Mouse (Mus musculus): ENCODE results near the gene Stac3. TPM values are rescaled to one million over a fixed set of nuclear protein-coding genes. Genes with fewer than 3 reads are reported as not detected.
A peak's percentile ranks its signal among the peaks of the same experiment; 100 is the strongest.

The Stac3 gene
- total and polyA plus RNA-seq, 2 experiments from 2014 or later, result 0.50 to 1.7 TPM

GRCm38 (mm10) chr10:127524646-127525255 lies 23.3 kb downstream of the Stac3 start:
- H3K27ac ChIP-seq (ENCODE audit: low read depth, low read length), result no peak overlapping the region
- H3K9ac ChIP-seq, result no peak overlapping the region
- H3K4me3 ChIP-seq (ENCODE audit: low read depth, low read length), result no peak overlapping the region
- ATAC-seq, result no peak
- TF ChIP-seq CTCF (IDR thresholded peaks at IDR 0.05; ENCODE audit: low read depth), result no peak
- H3K9me3 ChIP-seq (ENCODE audit: low read length), result no peaks in the 10 kb centered on the region
- 6% methylated on average over 22 of the region's 23 CpGs for whole genome bisulfite sequencing
- DNase-seq, result no peak
- peaks cover 10% of the 10 kb centered on the region; the same call in 1 of the 2 replicates for H3K4me1 ChIP-seq (ENCODE audit: insufficient read depth)
- no peaks in the 10 kb centered on the region; the same call in 1 of the 2 replicates for H3K36me3 ChIP-seq (ENCODE audit: insufficient read depth)
- H3K27me3 ChIP-seq (ENCODE audit: insufficient read depth, low read length), result peaks cover 44% of the 10 kb centered on the region
- H3K4me2 ChIP-seq (ENCODE audit: low read depth), result no peak overlapping the region

- Histone ChIP-seq H3K9me3 (ENCODE audit: low read length) (no peaks in the 10 kb centered on the region), H3K36me3 (ENCODE audit: insufficient read depth) (no peaks in the 10 kb centered on the region), H3K27ac (ENCODE audit: low read depth, low read length) (no peak overlapping the region), H3K4me1 (ENCODE audit: insufficient read depth) (peaks cover 10% of the 10 kb centered on the region; the same call in 1 of the 2 replicates), H3K4me2 (ENCODE audit: low read depth) (peak overlapping the region; percentile 32), H3K4me3 (ENCODE audit: low read depth, low read length) (0 out of 2 replicates have a peak overlapping the region, but pooled peaks have one; percentile 11), H3K9ac (no peak overlapping the region), H3K27me3 (ENCODE audit: insufficient read depth, low read length) (peaks cover 51% of the 10 kb centered on the region)
- ATAC-seq (no peak), DNase-seq (no peak)
- 7% methylated on average over 26 of the region's 26 CpGs for WGBS
- TF ChIP-seq CTCF (IDR thresholded peaks at IDR 0.05; ENCODE audit: low read depth), result no peak
Measured at GRCm38 (mm10) chr10:127526048-127526447, 24.6 kb downstream of the Stac3 start.

GRCm38 (mm10) chr10:127526681-127527080 lies 25.2 kb downstream of the Stac3 start:
- 5% methylated on average over 26 of the region's 26 CpGs for WGBS
- Histone ChIP-seq H3K36me3 (ENCODE audit: insufficient read depth) (no peaks in the 10 kb centered on the region), H3K27me3 (ENCODE audit: insufficient read depth, low read length) (peaks cover 57% of the 10 kb centered on the region), H3K4me1 (ENCODE audit: insufficient read depth) (peaks cover 5% of the 10 kb centered on the region; the same call in 1 of the 2 replicates), H3K27ac (ENCODE audit: low read depth, low read length) (no peak overlapping the region), H3K9ac (no peak overlapping the region), H3K4me2 (ENCODE audit: low read depth) (peak overlapping the region; percentile 32), H3K9me3 (ENCODE audit: low read length) (no peaks in the 10 kb centered on the region), H3K4me3 (ENCODE audit: low read depth, low read length) (0 out of 2 replicates have a peak overlapping the region, but pooled peaks have one; percentile 11)
- TF ChIP-seq CTCF (IDR thresholded peaks at IDR 0.05; ENCODE audit: low read depth), result peak; percentile 44
- peak; percentile 37 for ATAC-seq
- no peak for DNase-seq

- Histone ChIP-seq H3K27ac (ENCODE audit: low read depth, low read length) (no peak overlapping the region), H3K4me3 (ENCODE audit: low read depth, low read length) (no peak overlapping the region), H3K27me3 (ENCODE audit: insufficient read depth, low read length) (peaks cover 65% of the 10 kb centered on the region), H3K4me1 (ENCODE audit: insufficient read depth) (peaks cover 5% of the 10 kb centered on the region; the same call in 1 of the 2 replicates), H3K9me3 (ENCODE audit: low read length) (no peaks in the 10 kb centered on the region), H3K4me2 (ENCODE audit: low read depth) (no peak overlapping the region), H3K9ac (no peak overlapping the region), H3K36me3 (ENCODE audit: insufficient read depth) (no peaks in the 10 kb centered on the region)
- TF ChIP-seq CTCF (IDR thresholded peaks at IDR 0.05; ENCODE audit: low read depth), result no peak
- DNase-seq, result no peak
- peak; percentile 18; the same call in 1 of the 2 replicates for ATAC-seq
- WGBS, result 10% methylated on average over 17 of the region's 17 CpGs
Measured at GRCm38 (mm10) chr10:127527481-127527880, 26.0 kb downstream of the Stac3 start.

- H3K27ac ChIP-seq (ENCODE audit: low read depth, low read length), result no peak overlapping the region
- WGBS, result 1% methylated on average over 17 of the region's 25 CpGs
- peak overlapping the region; percentile 29 for H3K4me3 ChIP-seq (ENCODE audit: low read depth, low read length)
- H3K9ac ChIP-seq, result 0 out of 2 replicates have a peak overlapping the region, but pooled peaks have one; percentile 18
- H3K27me3 ChIP-seq (ENCODE audit: insufficient read depth, low read length), result peaks cover 86% of the 10 kb centered on the region
- ATAC-seq, result no peak
- H3K4me1 ChIP-seq (ENCODE audit: insufficient read depth), result peaks cover 11% of the 10 kb centered on the region
- TF ChIP-seq CTCF (IDR thresholded peaks at IDR 0.05; ENCODE audit: low read depth), result no peak
- H3K36me3 ChIP-seq (ENCODE audit: insufficient read depth), result no peaks in the 10 kb centered on the region
- no peaks in the 10 kb centered on the region for H3K9me3 ChIP-seq (ENCODE audit: low read length)
- H3K4me2 ChIP-seq (ENCODE audit: low read depth), result peak overlapping the region; percentile 45
- no peak for DNase-seq
Measured at GRCm38 (mm10) chr10:127530945-127531344, 29.5 kb downstream of the Stac3 start.

- Histone ChIP-seq H3K27me3 (ENCODE audit: insufficient read depth, low read length) (peaks cover 85% of the 10 kb centered on the region), H3K9me3 (ENCODE audit: low read length) (no peaks in the 10 kb centered on the region), H3K9ac (no peak overlapping the region), H3K4me3 (ENCODE audit: low read depth, low read length) (no peak overlapping the region), H3K27ac (ENCODE audit: low read depth, low read length) (no peak overlapping the region), H3K36me3 (ENCODE audit: insufficient read depth) (no peaks in the 10 kb centered on the region), H3K4me1 (ENCODE audit: insufficient read depth) (peaks cover 7% of the 10 kb centered on the region), H3K4me2 (ENCODE audit: low read depth) (peak overlapping the region; percentile 45; the same call in 1 of the 2 replicates)
- 8% methylated on average over 4 of the region's 4 CpGs for WGBS
- DNase-seq, result no peak
- TF ChIP-seq CTCF (IDR thresholded peaks at IDR 0.05; ENCODE audit: low read depth), result no peak
- no peak; the same call in 1 of the 2 replicates for ATAC-seq
Measured at GRCm38 (mm10) chr10:127531548-127531947, 30.1 kb downstream of the Stac3 start.

Data from forebrain, postnatal 0 days (tissue).